Mouse (Mus musculus) mesoderm, embryonic 11.5 days (tissue): ENCODE results near the gene Srrt.
A peak's percentile ranks its signal among the peaks of the same experiment; 100 is the strongest.

ENCODE experiments used
- DNase-seq: peaks from one replicate; pipeline ENCODE4 v3.0.0-alpha.2; 2012; ENCODE audit warnings: low read depth, low spot score

The Srrt gene

GRCm38 (mm10) chr5:137307071-137307912 lies at the start of gene Srrt:
Gene Srrt, minus strand, starts transcription at chr5:137307674.
- DNase-seq: peak; percentile 98

- no peak for DNase-seq
Observed at GRCm38 (mm10) chr5:137354091-137354490, 46.6 kb upstream of the Srrt start.

GRCm38 (mm10) chr5:137352011-137352975 lies 44.8 kb upstream of the Srrt start:
- DNase-seq: no peak

GRCm38 (mm10) chr5:137351394-137351793 lies 43.9 kb upstream of the Srrt start:
- no peak for DNase-seq

- DNase-seq: no peak
Observed at GRCm38 (mm10) chr5:137351058-137351380, 43.5 kb upstream of the Srrt start.

GRCm38 (mm10) chr5:137350205-137351057 lies 43.0 kb upstream of the Srrt start:
- no peak for DNase-seq

GRCm38 (mm10) chr5:137349384-137350204 lies 42.1 kb upstream of the Srrt start, which contains the start of gene Ephb4:
Gene Ephb4, plus strand, starts transcription at chr5:137350109.
- peak; percentile 95 for DNase-seq

GRCm38 (mm10) chr5:137348482-137349383 lies 41.3 kb upstream of the Srrt start:
- DNase-seq: no peak

- no peak for DNase-seq
Observed at GRCm38 (mm10) chr5:137347856-137348255, 40.4 kb upstream of the Srrt start.

GRCm38 (mm10) chr5:137346983-137347382 lies 39.5 kb upstream of the Srrt start:
- no peak for DNase-seq

- DNase-seq: no peak
Observed at GRCm38 (mm10) chr5:137346388-137346787, 38.9 kb upstream of the Srrt start.

- DNase-seq: no peak
Observed at GRCm38 (mm10) chr5:137345821-137346220, 38.3 kb upstream of the Srrt start.

GRCm38 (mm10) chr5:137343869-137344268 lies 36.4 kb upstream of the Srrt start:
- no peak for DNase-seq

- no peak for DNase-seq
Observed at GRCm38 (mm10) chr5:137343412-137343811, 35.9 kb upstream of the Srrt start.

- DNase-seq: no peak
Observed at GRCm38 (mm10) chr5:137342407-137343012, 35.0 kb upstream of the Srrt start.

- DNase-seq: no peak
Observed at GRCm38 (mm10) chr5:137340222-137340621, 32.7 kb upstream of the Srrt start.

GRCm38 (mm10) chr5:137339290-137339979 lies 32.0 kb upstream of the Srrt start:
- DNase-seq: no peak

- peak; percentile 41 for DNase-seq
Observed at GRCm38 (mm10) chr5:137338663-137339289, 31.3 kb upstream of the Srrt start.
